Mouse (Mus musculus) heart, embryonic 10.5 days (tissue): ENCODE measurements around the gene Cdh18. TPM values are rescaled to one million over a fixed set of nuclear protein-coding genes. Genes with fewer than 3 reads are reported as not detected.

Experiments used
- DNase-seq: peaks from one replicate; pipeline ENCODE4 v3.0.0-alpha.2; 2017; ENCODE audit warnings: low spot score
- H3K27ac ChIP-seq: fragments of 300-500 bp; sonication (generic); 2 replicates; pipeline ENCODE4 v1.5.1; 2016; ENCODE audit warnings: mild to moderate bottlenecking
- H3K27me3 ChIP-seq: fragments of 300-500 bp; sonication (generic); 2 replicates; pipeline ENCODE4 v1.6.1; 2016; ENCODE audit warnings: mild to moderate bottlenecking; ENCODE audit not compliant: poor library complexity, insufficient read depth, severe bottlenecking
- H3K36me3 ChIP-seq: fragments of 300-500 bp; sonication (generic); 2 replicates; pipeline ENCODE4 v1.6.1; 2016; ENCODE audit warnings: mild to moderate bottlenecking, moderate library complexity
- H3K4me1 ChIP-seq: fragments of 300-500 bp; sonication (generic); 2 replicates; pipeline ENCODE4 v1.6.1; 2016; ENCODE audit warnings: mild to moderate bottlenecking
- H3K4me3 ChIP-seq: fragments of 300-500 bp; sonication (generic); 2 replicates; pipeline ENCODE4 v1.5.1; 2016; ENCODE audit warnings: mild to moderate bottlenecking, moderate library complexity
- H3K9me3 ChIP-seq: fragments of 300-500 bp; sonication (generic); 2 replicates; pipeline ENCODE4 v1.6.1; 2016; ENCODE audit warnings: mild to moderate bottlenecking, moderate library complexity
- WGBS: fragments of 180-500 bp; shearing (Covaris S2); methylation state at CpG from one replicate; pipeline ENCODE4 v1.1.7; 2016; 5-methylcytosine and 5-hydroxymethylcytosine counted together
- polyA plus RNA-seq: library from polyadenylated mRNA; unstranded; fragments of >200 nt; fragmentation: Nextera tagmentation; extraction: Ambion mirVana; gene quantifications from 2 replicates; pipeline ENCODE4 v1.2.1, GENCODE M21; 2016

Cdh18 gene
- polyA plus RNA-seq, 1 experiment from 2014 or later, result 0.16 TPM

DNA sequence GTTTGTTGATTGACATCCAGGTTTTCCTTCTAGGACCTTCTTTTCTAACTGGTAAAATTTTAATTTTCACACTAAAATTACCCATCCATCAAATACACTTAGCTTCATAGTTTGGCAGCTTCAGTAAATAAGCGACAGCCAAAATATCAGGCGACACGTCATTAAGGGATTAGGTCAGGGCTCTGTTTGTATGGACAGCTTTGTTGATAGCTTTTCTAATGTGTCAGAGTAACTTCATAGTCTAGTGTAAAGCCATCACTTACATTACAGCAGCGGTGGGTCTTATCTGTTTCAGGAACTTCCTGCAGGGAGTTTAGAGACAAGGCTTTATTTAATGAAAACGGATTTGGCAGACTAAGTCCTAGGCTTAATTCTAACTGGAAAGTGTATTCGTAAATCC, 904.5 kb downstream of the Cdh18 start:
- DNase-seq, result no peak
- H3K27me3 ChIP-seq, result no peaks in the 10 kb centered on the region
- H3K9me3 ChIP-seq, result no peaks in the 10 kb centered on the region
- no peaks in the 10 kb centered on the region for H3K36me3 ChIP-seq
- no peak overlapping the region for H3K27ac ChIP-seq
- 64% methylated on average over 6 of the region's 6 CpGs for WGBS
- H3K4me1 ChIP-seq, result no peaks in the 10 kb centered on the region
- H3K4me3 ChIP-seq, result no peak overlapping the region

DNA sequence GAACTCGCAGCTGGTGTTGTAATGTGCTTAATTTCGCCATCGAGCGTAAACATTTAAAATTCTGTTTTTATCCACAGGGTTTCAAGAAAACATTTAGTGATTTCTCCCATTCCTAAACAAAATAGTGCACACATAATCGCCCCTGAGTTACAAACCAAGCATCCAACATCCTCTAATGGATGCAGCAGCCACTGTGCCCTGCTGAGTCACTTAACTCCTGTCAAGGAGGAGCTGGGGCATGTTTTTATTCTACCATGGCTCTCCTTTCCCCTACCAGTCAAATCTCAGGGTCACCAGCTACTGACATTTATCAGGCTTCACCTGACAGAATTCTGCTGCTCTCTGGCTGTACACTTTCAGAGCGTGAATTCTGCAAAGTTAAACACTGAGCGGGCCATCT, 906.5 kb downstream of the Cdh18 start:
- no peak overlapping the region for H3K27ac ChIP-seq
- no peaks in the 10 kb centered on the region for H3K9me3 ChIP-seq
- H3K36me3 ChIP-seq, result no peaks in the 10 kb centered on the region
- 74% methylated on average over 7 of the region's 7 CpGs for WGBS
- no peak for DNase-seq
- H3K27me3 ChIP-seq, result no peaks in the 10 kb centered on the region
- no peaks in the 10 kb centered on the region for H3K4me1 ChIP-seq
- no peak overlapping the region for H3K4me3 ChIP-seq

DNA sequence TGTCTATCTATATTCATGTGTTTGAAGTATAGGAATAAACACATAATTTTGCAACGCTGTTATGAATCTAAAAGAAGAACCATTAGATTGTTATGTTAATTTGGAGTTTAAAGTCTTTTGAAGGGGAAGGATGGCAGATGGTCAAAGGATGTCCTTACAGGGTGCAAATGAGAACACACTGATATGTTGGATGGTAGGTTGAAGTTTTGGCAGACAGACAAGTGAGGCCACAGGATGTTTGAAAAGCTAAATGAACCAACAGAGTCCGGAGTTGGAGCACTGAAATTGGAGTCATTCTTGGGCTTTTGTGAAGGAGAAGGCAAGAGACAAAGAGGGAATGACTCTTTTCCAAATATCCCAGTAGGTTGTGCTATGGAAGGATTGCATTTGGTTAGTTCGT, 908.6 kb downstream of the Cdh18 start:
- no peaks in the 10 kb centered on the region for H3K36me3 ChIP-seq
- DNase-seq, result no peak
- 79% methylated on average over 3 of the region's 3 CpGs for WGBS
- no peaks in the 10 kb centered on the region for H3K9me3 ChIP-seq
- no peak overlapping the region for H3K27ac ChIP-seq
- H3K4me1 ChIP-seq, result no peaks in the 10 kb centered on the region
- H3K27me3 ChIP-seq, result no peaks in the 10 kb centered on the region
- H3K4me3 ChIP-seq, result no peak overlapping the region

DNA sequence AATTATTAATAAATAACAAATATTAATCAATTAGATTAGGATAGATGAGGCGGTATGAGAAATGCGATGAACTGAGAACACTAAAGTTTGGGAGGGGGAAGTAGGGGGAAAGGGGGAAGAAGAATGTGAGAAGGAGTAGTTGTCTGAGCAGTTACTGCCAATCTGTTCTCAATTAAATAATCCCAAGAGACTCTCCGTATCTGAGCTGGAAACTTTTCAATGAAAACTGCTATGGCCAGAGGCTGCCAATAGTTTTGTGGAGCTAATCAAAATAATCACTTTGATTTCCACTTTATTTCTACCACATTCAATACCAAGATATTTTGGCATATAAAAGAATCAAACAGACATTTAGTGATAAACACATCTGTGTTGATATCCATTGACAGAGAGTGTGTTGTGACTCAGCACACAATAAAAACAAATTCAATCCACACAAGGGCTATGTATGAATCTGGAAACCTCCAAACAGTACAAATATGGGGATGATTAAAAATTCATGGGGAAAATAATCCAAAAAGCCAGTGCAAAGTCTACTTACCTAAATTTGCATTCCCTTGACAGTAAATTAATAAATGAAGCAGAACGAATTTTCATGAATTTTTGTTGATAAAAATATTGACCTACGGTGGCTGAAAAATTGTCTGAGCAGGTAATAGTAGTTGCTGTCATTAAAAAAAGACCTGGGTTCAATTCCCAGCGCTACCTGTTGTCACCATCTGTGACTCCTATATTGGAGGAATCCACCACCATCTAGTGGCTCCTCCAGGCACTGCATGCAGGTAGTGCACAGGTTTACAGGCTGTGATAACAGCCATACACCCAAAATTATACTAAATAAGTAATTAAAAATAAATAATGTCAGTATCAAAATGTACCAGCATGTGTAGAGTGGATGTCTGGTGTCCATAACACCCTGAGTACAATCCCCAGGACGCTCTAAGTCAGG, 922.0 kb downstream of the Cdh18 start:
- 74% methylated on average over 7 of the region's 7 CpGs for WGBS
- Histone ChIP-seq H3K27ac (no peak overlapping the region), H3K36me3 (no peaks in the 10 kb centered on the region), H3K9me3 (no peaks in the 10 kb centered on the region), H3K4me3 (no peak overlapping the region), H3K4me1 (no peaks in the 10 kb centered on the region), H3K27me3 (no peaks in the 10 kb centered on the region)
- DNase-seq, result no peak

DNA sequence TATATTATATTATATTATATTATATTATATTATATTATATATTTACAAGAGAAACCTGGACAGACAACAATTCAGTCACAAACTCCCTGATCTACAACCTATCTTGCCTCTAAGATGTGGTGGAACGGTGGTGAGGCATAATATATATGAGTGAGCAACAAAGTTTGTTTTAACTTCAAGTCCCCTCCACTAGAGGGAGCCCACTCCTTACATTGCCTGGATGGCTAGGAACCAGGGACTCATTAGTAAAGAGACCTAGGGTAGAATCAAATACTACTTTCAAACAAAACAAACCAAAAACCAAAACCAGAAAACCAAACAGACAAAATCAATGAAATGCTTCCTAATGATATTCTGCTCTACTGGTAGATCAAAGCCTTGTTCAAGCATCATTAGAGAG, 937.5 kb downstream of the Cdh18 start:
- Histone ChIP-seq H3K27ac (no peak overlapping the region), H3K4me3 (no peak overlapping the region), H3K27me3 (no peaks in the 10 kb centered on the region), H3K9me3 (no peaks in the 10 kb centered on the region), H3K4me1 (no peaks in the 10 kb centered on the region), H3K36me3 (no peaks in the 10 kb centered on the region)
- 41% methylated on average over 1 of the region's 1 CpGs for WGBS
- no peak for DNase-seq

DNA sequence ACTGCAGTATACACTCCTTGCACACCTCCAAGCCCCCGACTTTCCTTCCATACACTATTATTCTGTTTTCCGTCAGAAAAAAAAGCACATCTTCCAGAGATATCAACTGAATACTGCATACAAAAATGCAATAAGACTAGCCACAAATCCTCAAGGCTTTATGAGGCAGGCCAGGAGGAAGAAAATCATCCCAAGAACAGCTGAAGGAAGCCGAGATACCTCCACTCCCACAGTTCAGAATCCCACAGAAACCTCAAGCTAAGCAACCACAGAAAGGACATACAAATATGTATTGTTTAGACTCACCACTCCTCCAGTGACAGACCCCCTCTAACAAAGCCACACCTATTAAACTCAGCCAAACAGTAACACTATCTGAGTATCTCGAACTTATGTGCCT, 957.7 kb downstream of the Cdh18 start:
- no peak overlapping the region for H3K27ac ChIP-seq
- H3K27me3 ChIP-seq, result no peaks in the 10 kb centered on the region
- no peaks in the 10 kb centered on the region for H3K36me3 ChIP-seq
- 76% methylated on average over 4 of the region's 4 CpGs for WGBS
- no peak overlapping the region for H3K4me3 ChIP-seq
- DNase-seq, result no peak
- H3K9me3 ChIP-seq, result no peaks in the 10 kb centered on the region
- no peaks in the 10 kb centered on the region for H3K4me1 ChIP-seq

DNA sequence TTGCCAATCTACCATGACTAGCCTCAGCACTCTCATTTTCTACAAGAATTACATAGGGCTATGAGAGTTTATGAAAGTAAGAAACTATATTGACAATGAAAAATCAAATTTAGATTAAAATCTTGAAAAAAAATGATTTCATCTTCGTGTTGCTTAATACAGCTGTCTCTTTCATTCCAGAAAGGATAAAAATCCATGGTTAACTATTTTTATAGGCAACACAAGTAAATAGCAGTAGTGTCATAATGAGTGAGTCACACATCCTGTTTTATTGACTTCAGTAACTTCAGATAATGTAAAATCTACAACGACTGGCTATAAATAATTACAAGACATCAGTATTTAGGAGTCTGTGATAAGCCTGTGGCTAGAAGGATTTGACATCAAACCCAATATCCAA, 960.9 kb downstream of the Cdh18 start:
- DNase-seq, result no peak
- whole genome bisulfite sequencing, result 46% methylated on average over 2 of the region's 2 CpGs
- no peaks in the 10 kb centered on the region for H3K36me3 ChIP-seq

DNA sequence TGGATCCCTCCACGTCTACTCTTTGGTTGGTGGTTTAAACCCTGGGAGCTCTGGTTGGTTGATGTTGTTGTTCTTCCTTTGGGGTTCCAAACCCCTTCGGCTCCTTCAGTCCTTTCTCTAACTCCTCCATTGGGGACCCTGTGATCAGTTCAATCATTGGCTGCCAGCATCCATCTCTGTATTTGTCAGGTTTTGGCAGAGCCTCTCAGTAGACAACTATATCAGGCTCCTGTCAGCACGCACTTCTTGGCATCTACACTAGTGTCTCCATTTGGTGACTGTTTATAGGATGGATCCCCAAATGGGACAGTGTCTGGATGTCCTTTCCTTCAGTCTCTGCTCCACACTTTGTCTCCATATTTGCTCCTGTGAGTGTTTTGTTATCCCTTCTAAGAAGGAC, 967.0 kb downstream of the Cdh18 start:
- Histone ChIP-seq H3K27me3 (no peaks in the 10 kb centered on the region), H3K36me3 (no peaks in the 10 kb centered on the region), H3K4me3 (no peak overlapping the region), H3K4me1 (no peaks in the 10 kb centered on the region), H3K27ac (no peak overlapping the region), H3K9me3 (no peaks in the 10 kb centered on the region)
- 83% methylated on average over 3 of the region's 3 CpGs for WGBS
- DNase-seq, result no peak

More for the DNA sequence above, 960.9 kb downstream of the Cdh18 start:
- no peaks in the 10 kb centered on the region for H3K9me3 ChIP-seq
- H3K27me3 ChIP-seq, result no peaks in the 10 kb centered on the region
- no peaks in the 10 kb centered on the region for H3K4me1 ChIP-seq
- no peak overlapping the region for H3K4me3 ChIP-seq
- no peak overlapping the region for H3K27ac ChIP-seq

DNA sequence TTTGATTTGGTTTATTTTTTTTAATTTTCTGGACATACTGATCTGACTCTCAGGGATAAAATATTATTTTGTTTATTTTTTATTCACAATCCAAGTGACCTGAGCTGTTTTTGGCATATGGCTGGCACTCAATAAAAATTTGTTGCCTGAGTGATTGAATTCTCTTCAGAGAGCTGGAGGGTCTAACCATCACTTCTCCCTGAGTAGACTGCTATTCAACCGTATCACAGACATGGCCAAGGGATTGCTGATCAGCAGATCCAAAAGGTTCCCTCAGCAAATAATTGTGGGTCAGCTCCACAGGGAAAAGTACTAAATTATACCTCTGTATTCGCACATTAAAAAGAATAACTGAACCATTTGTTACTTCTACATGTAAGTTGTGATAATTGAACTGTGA, 969.3 kb downstream of the Cdh18 start:
- Histone ChIP-seq H3K27ac (no peak overlapping the region), H3K36me3 (no peaks in the 10 kb centered on the region), H3K4me1 (no peaks in the 10 kb centered on the region), H3K4me3 (no peak overlapping the region), H3K9me3 (no peaks in the 10 kb centered on the region), H3K27me3 (no peaks in the 10 kb centered on the region)
- 77% methylated on average over 2 of the region's 2 CpGs for WGBS
- no peak for DNase-seq
